Mouse (Mus musculus): ENCODE data around the gene 4921517D22Rik. TPM values are rescaled to one million over a fixed set of nuclear protein-coding genes. Genes with fewer than 3 reads are reported as not detected.

4921517D22Rik gene
- polyA plus RNA-seq (2017; shearing (Covaris generic)): not detected

GRCm38 (mm10) chr13:59694008-59694407 is at the start of gene 4921517D22Rik:
4921517D22Rik (minus strand) TSS chr13:59694108.

GRCm38 (mm10) chr13:59731652-59732051 is 37.7 kb upstream of the 4921517D22Rik start, which contains the start of gene Spata31d1d:
Spata31d1d (minus strand) TSS chr13:59731752.

GRCm38 (mm10) chr13:59711984-59712383 is 18.1 kb upstream of the 4921517D22Rik start, which contains the start of gene Spata31d1b:
Spata31d1b (plus strand) TSS chr13:59712284.

GRCm38 (mm10) chr13:59710230-59710629 is 16.3 kb upstream of the 4921517D22Rik start, which contains the start of gene Spata31d1a:
Spata31d1a (minus strand) TSS chr13:59710330.

GRCm38 (mm10) chr13:59675151-59676011 is 18.5 kb downstream of the 4921517D22Rik start, which contains the start of gene Golm1:
Golm1 (minus strand) TSS chr13:59675811.

Other genes with a start within 250 kb of the 4921517D22Rik start
- gene Agtpbp1, start 108.9 kb downstream of the 4921517D22Rik start, polyA plus RNA-seq (2017; shearing (Covaris generic)): 28.0 TPM
- 50.9 TPM for gene Naa35, start 108.8 kb downstream of the 4921517D22Rik start, polyA plus RNA-seq (2017; shearing (Covaris generic))
- 33.9 TPM for gene Golm1, start 18.3 kb downstream of the 4921517D22Rik start, polyA plus RNA-seq (2017; shearing (Covaris generic))
- gene Spata31d1a, start 16.2 kb upstream of the 4921517D22Rik start, polyA plus RNA-seq (2017; shearing (Covaris generic)): not detected
- gene Spata31d1b, start 18.2 kb upstream of the 4921517D22Rik start, polyA plus RNA-seq (2017; shearing (Covaris generic)): not detected
- not detected for gene Spata31d1d, start 37.6 kb upstream of the 4921517D22Rik start, polyA plus RNA-seq (2017; shearing (Covaris generic))
- not detected for gene 1700014D04Rik, start 52.6 kb upstream of the 4921517D22Rik start, polyA plus RNA-seq (2017; shearing (Covaris generic))
- gene Isca1, start 75.7 kb upstream of the 4921517D22Rik start, polyA plus RNA-seq (2017; shearing (Covaris generic)): 133 TPM
- gene Gm49354, start 88.1 kb upstream of the 4921517D22Rik start, polyA plus RNA-seq (2017; shearing (Covaris generic)): not detected
- gene Tut7, start 129.0 kb upstream of the 4921517D22Rik start, polyA plus RNA-seq (2017; shearing (Covaris generic)): 206 TPM